Mouse (Mus musculus) kidney, postnatal 14 days (tissue): ENCODE measurements around the gene Srd5a3.
A peak's percentile ranks its signal among the peaks of the same experiment; 100 is the strongest.

Source experiments
- DNase-seq: peaks from one replicate; pipeline ENCODE4 v3.0.0; 2022; ENCODE audit warnings: mixed read lengths

The Srd5a3 gene

GRCm38 (mm10) chr5:76154434-76155165 is 14.5 kb downstream of the Srd5a3 start:
- peak; percentile 37 for DNase-seq

- DNase-seq, result no peak
Observed at GRCm38 (mm10) chr5:76159555-76159954, 19.5 kb downstream of the Srd5a3 start.

- no peak for DNase-seq
Observed at GRCm38 (mm10) chr5:76160086-76160485, 20.0 kb downstream of the Srd5a3 start.

GRCm38 (mm10) chr5:76161491-76161890 is 21.4 kb downstream of the Srd5a3 start:
- no peak for DNase-seq

- DNase-seq, result no peak
Observed at GRCm38 (mm10) chr5:76162926-76163325, 22.9 kb downstream of the Srd5a3 start.

GRCm38 (mm10) chr5:76163828-76164390 is 23.8 kb downstream of the Srd5a3 start:
- no peak for DNase-seq

- no peak for DNase-seq
Observed at GRCm38 (mm10) chr5:76164827-76165226, 24.8 kb downstream of the Srd5a3 start.

- DNase-seq, result no peak
Observed at GRCm38 (mm10) chr5:76170522-76170921, 30.5 kb downstream of the Srd5a3 start.

- no peak for DNase-seq
Observed at GRCm38 (mm10) chr5:76171039-76171438, 31.0 kb downstream of the Srd5a3 start.

GRCm38 (mm10) chr5:76175051-76175450 is 35.0 kb downstream of the Srd5a3 start:
- no peak for DNase-seq

GRCm38 (mm10) chr5:76176411-76176810 is 36.3 kb downstream of the Srd5a3 start:
- no peak for DNase-seq

GRCm38 (mm10) chr5:76176841-76177240 is 36.8 kb downstream of the Srd5a3 start:
- no peak for DNase-seq

GRCm38 (mm10) chr5:76177664-76178063 is 37.6 kb downstream of the Srd5a3 start:
- no peak for DNase-seq

GRCm38 (mm10) chr5:76179171-76179570 is 39.1 kb downstream of the Srd5a3 start:
- DNase-seq, result no peak

GRCm38 (mm10) chr5:76179791-76180190 is 39.7 kb downstream of the Srd5a3 start:
- no peak for DNase-seq

- DNase-seq, result no peak
Observed at GRCm38 (mm10) chr5:76182326-76182725, 42.3 kb downstream of the Srd5a3 start.

- no peak for DNase-seq
Observed at GRCm38 (mm10) chr5:76183043-76183749, 43.1 kb downstream of the Srd5a3 start.

GRCm38 (mm10) chr5:76183750-76184261 is 43.7 kb downstream of the Srd5a3 start, which contains the start of gene Tmem165:
Gene Tmem165, plus strand, starts transcription at chr5:76183880.
- DNase-seq, result peak; percentile 96

- DNase-seq, result peak; percentile 84
Observed at GRCm38 (mm10) chr5:76184286-76185080, 44.4 kb downstream of the Srd5a3 start.

GRCm38 (mm10) chr5:76187885-76188284 is 47.8 kb downstream of the Srd5a3 start:
- no peak for DNase-seq

GRCm38 (mm10) chr5:76190609-76191008 is 50.5 kb downstream of the Srd5a3 start:
- DNase-seq, result no peak

- DNase-seq, result no peak
Observed at GRCm38 (mm10) chr5:76193075-76193474, 53.0 kb downstream of the Srd5a3 start.
